Mouse (Mus musculus) limb, embryonic 10.5 days (tissue): ENCODE measurements around the gene Mrps27. TPM values are rescaled to one million over a fixed set of nuclear protein-coding genes. Genes with fewer than 3 reads are reported as not detected.
A peak's percentile ranks its signal among the peaks of the same experiment; 100 is the strongest.

Experiments used
- DNase-seq: peaks from one replicate; pipeline ENCODE4 v3.0.0-alpha.2; 2017; ENCODE audit warnings: low spot score
- H3K27ac ChIP-seq: fragments of 300-500 bp; sonication (generic); 2 replicates; pipeline ENCODE4 v1.5.1; 2016; ENCODE audit warnings: mild to moderate bottlenecking
- H3K27me3 ChIP-seq: fragments of 300-500 bp; sonication (generic); 2 replicates; pipeline ENCODE4 v1.6.1; 2016; ENCODE audit warnings: low read depth, mild to moderate bottlenecking; ENCODE audit not compliant: poor library complexity, severe bottlenecking
- H3K36me3 ChIP-seq: fragments of 300-500 bp; sonication (generic); 2 replicates; pipeline ENCODE4 v1.6.1; 2016; ENCODE audit warnings: mild to moderate bottlenecking, moderate library complexity
- H3K4me1 ChIP-seq: fragments of 300-500 bp; sonication (generic); 2 replicates; pipeline ENCODE4 v1.6.1; 2016
- H3K4me3 ChIP-seq: fragments of 300-500 bp; sonication (generic); 2 replicates; pipeline ENCODE4 v1.5.1; 2016; ENCODE audit warnings: mild to moderate bottlenecking, moderate library complexity
- H3K9me3 ChIP-seq: fragments of 300-500 bp; sonication (generic); replicated peaks from 2 replicates; pipeline ENCODE4 v1.6.1; 2016; ENCODE audit warnings: mild to moderate bottlenecking
- WGBS: fragments of 180-500 bp; shearing (Covaris S2); methylation state at CpG from one replicate; pipeline ENCODE4 v1.1.7; 2016; 5-methylcytosine and 5-hydroxymethylcytosine counted together
- polyA plus RNA-seq: library from polyadenylated mRNA; unstranded; fragments of >200 nt; fragmentation: Nextera tagmentation; extraction: Ambion mirVana; gene quantifications from 2 replicates; pipeline ENCODE4 v1.2.1, GENCODE M21; 2016

Gene Mrps27
- 85.4 and 97.4 TPM in 2 replicates for polyA plus RNA-seq

GRCm38 (mm10) chr13:99344599-99345575 lies at the start of gene Mrps27, which contains the start of gene Ptcd2:
Gene Mrps27, plus strand, starts transcription at chr13:99344786.
Gene Ptcd2, minus strand, starts transcription at chr13:99344705.
- peaks cover 59% of the 10 kb centered on the region for H3K36me3 ChIP-seq
- H3K4me1 ChIP-seq = peaks cover 15% of the 10 kb centered on the region
- H3K9me3 ChIP-seq = no peaks in the 10 kb centered on the region
- H3K27ac ChIP-seq = peak within 1 kb of the TSS; percentile 94
- peak; percentile 99 for DNase-seq
- no peaks in the 10 kb centered on the region for H3K27me3 ChIP-seq
- peak within 1 kb of the TSS; percentile 88 for H3K4me3 ChIP-seq
- WGBS = 3% methylated on average over 39 of the region's 39 CpGs

- no peak for DNase-seq
- 94% methylated on average over 5 of the region's 5 CpGs for WGBS
- Histone ChIP-seq H3K27ac (no peak overlapping the region), H3K27me3 (no peaks in the 10 kb centered on the region), H3K4me3 (no peak overlapping the region), H3K9me3 (no peaks in the 10 kb centered on the region), H3K4me1 (peaks cover 18% of the 10 kb centered on the region), H3K36me3 (no peaks in the 10 kb centered on the region)
Measured at GRCm38 (mm10) chr13:99299921-99300320, 44.7 kb upstream of the Mrps27 start.

- Histone ChIP-seq H3K27me3 (no peaks in the 10 kb centered on the region), H3K27ac (no peak overlapping the region), H3K4me1 (peaks cover 5% of the 10 kb centered on the region), H3K9me3 (no peaks in the 10 kb centered on the region), H3K4me3 (no peak overlapping the region), H3K36me3 (no peaks in the 10 kb centered on the region)
- 92% methylated on average over 5 of the region's 5 CpGs for WGBS
- no peak for DNase-seq
Measured at GRCm38 (mm10) chr13:99303846-99304245, 40.7 kb upstream of the Mrps27 start.

- no peak for DNase-seq
- H3K27ac ChIP-seq = no peak overlapping the region
- no peaks in the 10 kb centered on the region for H3K27me3 ChIP-seq
- no peaks in the 10 kb centered on the region for H3K36me3 ChIP-seq
- H3K4me1 ChIP-seq = peaks cover 1% of the 10 kb centered on the region
- no peaks in the 10 kb centered on the region for H3K9me3 ChIP-seq
- no peak overlapping the region for H3K4me3 ChIP-seq
- WGBS = 76% methylated on average over 11 of the region's 11 CpGs
Measured at GRCm38 (mm10) chr13:99304365-99304764, 40.2 kb upstream of the Mrps27 start.

DNA sequence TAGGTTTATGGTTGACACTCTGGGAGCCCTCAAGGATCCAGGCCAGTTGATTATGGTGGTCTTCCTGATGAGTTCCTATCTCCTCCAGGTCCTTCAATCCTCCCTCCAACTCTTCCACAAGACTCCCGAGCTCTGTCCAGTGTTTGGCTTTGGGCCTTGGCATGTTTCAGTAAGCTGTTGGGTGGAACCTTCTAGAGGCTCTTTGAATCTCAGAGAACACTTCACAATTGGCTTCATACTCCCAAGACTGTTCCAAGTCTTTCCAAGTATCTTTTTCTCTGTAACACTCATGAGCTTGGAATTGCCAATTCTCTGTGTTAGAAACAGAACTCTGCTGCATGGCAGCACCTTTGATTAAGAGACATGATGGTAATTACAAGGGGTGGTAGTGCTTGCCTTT lies 39.4 kb upstream of the Mrps27 start:
- H3K36me3 ChIP-seq = no peaks in the 10 kb centered on the region
- H3K4me1 ChIP-seq = no peaks in the 10 kb centered on the region
- no peak for DNase-seq
- H3K27ac ChIP-seq = no peak overlapping the region
- no peaks in the 10 kb centered on the region for H3K27me3 ChIP-seq
- no peak overlapping the region for H3K4me3 ChIP-seq
- 86% methylated on average over 1 of the region's 1 CpGs for WGBS
- H3K9me3 ChIP-seq = no peaks in the 10 kb centered on the region

DNA sequence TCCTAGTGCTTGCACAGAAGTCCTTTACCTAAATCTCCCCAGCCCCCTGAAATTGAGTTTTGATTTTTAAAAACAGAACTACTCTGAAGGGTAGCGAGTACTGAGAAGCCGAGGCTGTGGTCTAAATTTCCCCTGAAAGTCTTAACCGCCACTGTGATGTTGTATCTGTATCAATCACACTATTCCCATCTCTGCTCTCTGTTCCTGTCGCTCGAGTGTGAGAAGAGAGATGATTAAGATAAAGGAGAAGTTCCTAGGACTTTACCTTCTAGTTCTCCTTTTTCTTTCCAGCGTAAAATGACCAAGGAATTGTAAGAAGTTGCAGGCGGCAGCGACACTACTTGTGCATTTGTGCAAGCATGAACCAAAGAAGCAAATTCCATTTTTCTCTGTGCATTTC lies 38.4 kb upstream of the Mrps27 start:
- Histone ChIP-seq H3K9me3 (no peaks in the 10 kb centered on the region), H3K27me3 (no peaks in the 10 kb centered on the region), H3K27ac (no peak overlapping the region), H3K36me3 (no peaks in the 10 kb centered on the region), H3K4me3 (no peak overlapping the region), H3K4me1 (no peaks in the 10 kb centered on the region)
- no peak for DNase-seq
- WGBS = 86% methylated on average over 8 of the region's 8 CpGs

- Histone ChIP-seq H3K4me3 (no peak overlapping the region), H3K4me1 (no peaks in the 10 kb centered on the region), H3K36me3 (no peaks in the 10 kb centered on the region), H3K27ac (no peak overlapping the region), H3K27me3 (no peaks in the 10 kb centered on the region), H3K9me3 (no peaks in the 10 kb centered on the region)
- WGBS = 91% methylated on average over 5 of the region's 5 CpGs
- DNase-seq = no peak
Measured at GRCm38 (mm10) chr13:99307930-99308359, 36.6 kb upstream of the Mrps27 start.

- 85% methylated on average over 8 of the region's 8 CpGs for WGBS
- Histone ChIP-seq H3K9me3 (no peaks in the 10 kb centered on the region), H3K4me3 (no peak overlapping the region), H3K27ac (no peak overlapping the region), H3K36me3 (no peaks in the 10 kb centered on the region), H3K4me1 (no peaks in the 10 kb centered on the region), H3K27me3 (no peaks in the 10 kb centered on the region)
- DNase-seq = no peak
Measured at GRCm38 (mm10) chr13:99308393-99308792, 36.2 kb upstream of the Mrps27 start.

GRCm38 (mm10) chr13:99314098-99314497 lies 30.5 kb upstream of the Mrps27 start:
- no peak for DNase-seq
- 97% methylated on average over 5 of the region's 5 CpGs for WGBS
- no peaks in the 10 kb centered on the region for H3K9me3 ChIP-seq
- no peak overlapping the region for H3K4me3 ChIP-seq
- peaks cover 1% of the 10 kb centered on the region for H3K36me3 ChIP-seq
- no peak overlapping the region for H3K27ac ChIP-seq
- H3K4me1 ChIP-seq = no peaks in the 10 kb centered on the region
- no peaks in the 10 kb centered on the region for H3K27me3 ChIP-seq

- no peaks in the 10 kb centered on the region for H3K4me1 ChIP-seq
- no peaks in the 10 kb centered on the region for H3K9me3 ChIP-seq
- H3K4me3 ChIP-seq = no peak overlapping the region
- no peak for DNase-seq
- H3K27me3 ChIP-seq = no peaks in the 10 kb centered on the region
- H3K36me3 ChIP-seq = peaks cover 7% of the 10 kb centered on the region
- 82% methylated on average over 15 of the region's 15 CpGs for WGBS
- no peak overlapping the region for H3K27ac ChIP-seq
Measured at GRCm38 (mm10) chr13:99314657-99315181, 29.9 kb upstream of the Mrps27 start.

GRCm38 (mm10) chr13:99316366-99316765 lies 28.2 kb upstream of the Mrps27 start:
- Histone ChIP-seq H3K9me3 (no peaks in the 10 kb centered on the region), H3K4me1 (no peaks in the 10 kb centered on the region), H3K36me3 (peaks cover 24% of the 10 kb centered on the region), H3K27ac (no peak overlapping the region), H3K4me3 (no peak overlapping the region), H3K27me3 (no peaks in the 10 kb centered on the region)
- no peak for DNase-seq
- 93% methylated on average over 6 of the region's 6 CpGs for WGBS

DNA sequence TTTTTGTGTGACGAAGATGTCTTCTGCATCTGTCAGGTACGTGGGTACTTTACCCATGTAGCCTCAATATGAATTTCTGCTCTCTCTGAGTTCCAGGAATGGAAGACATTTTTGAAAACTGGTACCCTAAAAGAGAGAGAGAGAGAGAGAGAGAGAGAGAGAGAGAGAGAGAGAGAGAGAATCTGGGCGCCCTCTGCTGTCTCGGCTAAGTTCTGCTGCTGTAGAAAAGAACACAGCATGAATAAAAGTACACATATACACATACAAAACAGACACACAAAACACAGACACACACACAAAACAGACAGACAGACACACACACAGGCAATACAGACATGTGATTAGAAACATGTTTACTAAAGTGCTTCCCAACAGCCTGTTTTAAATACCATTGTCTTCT lies 27.5 kb upstream of the Mrps27 start:
- WGBS = 66% methylated on average over 4 of the region's 4 CpGs
- no peaks in the 10 kb centered on the region for H3K4me1 ChIP-seq
- no peak overlapping the region for H3K27ac ChIP-seq
- H3K9me3 ChIP-seq = no peaks in the 10 kb centered on the region
- peaks cover 27% of the 10 kb centered on the region for H3K36me3 ChIP-seq
- peak; percentile 45 for DNase-seq
- H3K4me3 ChIP-seq = no peak overlapping the region
- H3K27me3 ChIP-seq = no peaks in the 10 kb centered on the region

DNA sequence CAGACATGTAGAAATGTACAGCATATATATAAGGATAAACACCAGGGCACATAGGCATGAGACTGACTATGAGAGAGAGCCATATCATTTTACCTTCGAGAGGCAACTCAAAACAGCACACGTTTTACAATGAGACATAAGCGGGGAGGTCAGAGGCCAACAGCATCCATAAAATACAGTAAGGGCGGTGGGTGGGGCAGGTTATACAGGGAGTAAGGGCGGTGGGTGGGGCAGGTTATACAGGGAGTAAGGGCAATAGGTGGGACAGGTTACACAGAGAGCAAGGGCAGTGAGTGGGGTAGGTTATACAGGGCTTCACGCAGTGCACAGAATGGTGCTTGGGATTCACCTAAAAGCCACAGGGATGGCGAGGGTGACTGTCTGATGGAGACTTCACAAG lies 24.1 kb upstream of the Mrps27 start:
- WGBS = 93% methylated on average over 7 of the region's 7 CpGs
- no peak for DNase-seq
- H3K4me1 ChIP-seq = no peaks in the 10 kb centered on the region
- no peaks in the 10 kb centered on the region for H3K27me3 ChIP-seq
- H3K9me3 ChIP-seq = no peaks in the 10 kb centered on the region
- H3K27ac ChIP-seq = no peak overlapping the region
- H3K4me3 ChIP-seq = no peak overlapping the region
- H3K36me3 ChIP-seq = peaks cover 58% of the 10 kb centered on the region
